Mouse (Mus musculus) embryonic facial prominence, embryonic 11.5 days (tissue): ENCODE results near the gene Rps2. TPM values are rescaled to one million over a fixed set of nuclear protein-coding genes. Genes with fewer than 3 reads are reported as not detected.
"Not testable (repeated sequence)": the region's sequence is repeated elsewhere in the genome, so short reads cannot be mapped to it uniquely, and the experiment has no call there.

Experiments used
- ATAC-seq: fragments of 200-750 bp; cut with Nextera tagmentation; replicated peaks from 2 replicates; pipeline ENCODE4 v1.8.0; 2017; ENCODE audit warnings: low read depth; ENCODE audit not compliant: insufficient number of reproducible peaks, low FRiP score, low TSS enrichment
- DNase-seq: peaks from one replicate; pipeline ENCODE4 v3.0.0-alpha.2; 2015; ENCODE audit warnings: low spot score
- H3K27ac ChIP-seq: fragments of 300-500 bp; sonication (generic); replicated peaks from 2 replicates; pipeline ENCODE4 v1.5.1; 2014; ENCODE audit warnings: mild to moderate bottlenecking, low read depth, low read length, control low read depth
- H3K27me3 ChIP-seq: fragments of 300-500 bp; sonication (generic); 2 replicates; pipeline ENCODE4 v1.6.1; 2014; ENCODE audit warnings: mild to moderate bottlenecking, low read length, moderate library complexity, mixed read lengths; ENCODE audit not compliant: control insufficient read depth, insufficient read depth
- H3K36me3 ChIP-seq: fragments of 300-500 bp; sonication (generic); replicated peaks from 2 replicates; pipeline ENCODE4 v1.6.1; 2014; ENCODE audit warnings: low read depth, mild to moderate bottlenecking, low read length, moderate library complexity, mixed read lengths; ENCODE audit not compliant: control insufficient read depth, insufficient read depth
- H3K4me1 ChIP-seq: fragments of 300-500 bp; sonication (generic); 2 replicates; pipeline ENCODE4 v1.6.1; 2014; ENCODE audit warnings: low read length, mixed read lengths; ENCODE audit not compliant: control insufficient read depth, insufficient read depth
- H3K4me2 ChIP-seq: fragments of 300-500 bp; sonication (generic); 2 replicates; pipeline ENCODE4 v1.6.1; 2014; ENCODE audit warnings: low read depth, mild to moderate bottlenecking, control low read depth, low read length, moderate library complexity
- H3K4me3 ChIP-seq: fragments of 300-500 bp; sonication (generic); 2 replicates; pipeline ENCODE4 v1.5.1; 2014; ENCODE audit warnings: low read depth, low read length, control low read depth
- H3K9ac ChIP-seq: fragments of 300-500 bp; sonication (generic); replicated peaks from 2 replicates; pipeline ENCODE4 v1.6.1; 2014; ENCODE audit warnings: mild to moderate bottlenecking, control low read depth, low read length
- H3K9me3 ChIP-seq: fragments of 300-500 bp; sonication (generic); replicated peaks from 2 replicates; pipeline ENCODE4 v1.6.1; 2016; ENCODE audit warnings: mild to moderate bottlenecking, low read length, inconsistent platforms, mixed read lengths; ENCODE audit not compliant: control insufficient read depth
- WGBS: fragments of 180-500 bp; shearing (Covaris S2); extraction: QIAGEN DNeasy Blood & Tissue Kit; methylation state at CpG from one replicate; pipeline ENCODE4 v1.1.7; 2014; 5-methylcytosine and 5-hydroxymethylcytosine counted together
- polyA plus RNA-seq: library from polyadenylated mRNA; unstranded; fragments of >200 nt; fragmentation: Nextera tagmentation; extraction: Ambion mirVana; gene quantifications from 2 replicates; pipeline ENCODE4 v1.2.1, GENCODE M21; 2014

Gene Rps2
- polyA plus RNA-seq, 1 experiment from 2014 or later = 1,371 TPM

- DNase-seq (peak; percentile 97), ATAC-seq (peak; percentile 71)
- Histone ChIP-seq H3K9ac (peak within 1 kb of the TSS; percentile 67), H3K9me3 (no peaks in the 10 kb centered on the region), H3K36me3 (peaks cover 4% of the 10 kb centered on the region), H3K4me2 (peak within 1 kb of the TSS; percentile 72), H3K27me3 (no peaks in the 10 kb centered on the region), H3K4me1 (no peaks in the 10 kb centered on the region), H3K27ac (no peak within 1 kb of the TSS), H3K4me3 (peak within 1 kb of the TSS; percentile 56)
- WGBS = 3% methylated on average over 32 of the region's 32 CpGs
Measured at GRCm38 (mm10) chr17:24706982-24707800, 10.7 kb upstream of the Rps2 start, which contains the start of gene Tbl3. TSS of gene Tbl3 (minus strand) at chr17:24707660.

GRCm38 (mm10) chr17:24707801-24708425 is 10.0 kb upstream of the Rps2 start:
- Histone ChIP-seq H3K27me3 (no peaks in the 10 kb centered on the region), H3K27ac (no peak overlapping the region), H3K4me3 (peak overlapping the region; percentile 56), H3K36me3 (peaks cover 4% of the 10 kb centered on the region), H3K9ac (peak overlapping the region; percentile 67), H3K4me1 (no peaks in the 10 kb centered on the region), H3K9me3 (no peaks in the 10 kb centered on the region), H3K4me2 (peak overlapping the region; percentile 72)
- ATAC-seq (no peak), DNase-seq (no peak)
- whole genome bisulfite sequencing = 5% methylated on average over 24 of the region's 24 CpGs

- Histone ChIP-seq H3K4me3 (no peak overlapping the region), H3K4me1 (no peaks in the 10 kb centered on the region), H3K27ac (no peak overlapping the region), H3K9ac (no peak overlapping the region), H3K4me2 (no peak overlapping the region), H3K9me3 (no peaks in the 10 kb centered on the region), H3K36me3 (peaks cover 4% of the 10 kb centered on the region), H3K27me3 (no peaks in the 10 kb centered on the region)
- ATAC-seq (no peak), DNase-seq (peak; percentile 57)
- 35% methylated on average over 2 of the region's 2 CpGs for WGBS
Measured at GRCm38 (mm10) chr17:24708646-24709045, 9.3 kb upstream of the Rps2 start.

- no peak for ATAC-seq
- Histone ChIP-seq H3K9me3 (no peaks in the 10 kb centered on the region), H3K9ac (no peak overlapping the region), H3K27ac (no peak overlapping the region), H3K4me2 (no peak overlapping the region), H3K4me3 (no peak overlapping the region), H3K4me1 (no peaks in the 10 kb centered on the region), H3K36me3 (no peaks in the 10 kb centered on the region), H3K27me3 (no peaks in the 10 kb centered on the region; the same call in 1 of the 2 replicates)
- 73% methylated on average over 6 of the region's 6 CpGs for WGBS
- DNase-seq = no peak
Measured at GRCm38 (mm10) chr17:24715556-24715955, 2.4 kb upstream of the Rps2 start.

GRCm38 (mm10) chr17:24716166-24716682 is 1.7 kb upstream of the Rps2 start:
- Histone ChIP-seq H3K27me3 (no peaks in the 10 kb centered on the region; the same call in 1 of the 2 replicates), H3K9me3 (no peaks in the 10 kb centered on the region), H3K9ac (no peak overlapping the region), H3K4me1 (no peaks in the 10 kb centered on the region), H3K4me2 (no peak overlapping the region), H3K36me3 (no peaks in the 10 kb centered on the region; the same call in 1 of the 2 replicates), H3K4me3 (no peak overlapping the region), H3K27ac (no peak overlapping the region)
- no peak for DNase-seq
- ATAC-seq = no peak
- 94% methylated on average over 15 of the region's 15 CpGs for WGBS

- Histone ChIP-seq H3K4me3 (peak overlapping the region; percentile 75), H3K9ac (peak overlapping the region; percentile 86), H3K4me2 (peak overlapping the region; percentile 36)
- H3K4me1 ChIP-seq, DNase-seq, H3K9me3 ChIP-seq, H3K27ac ChIP-seq, ATAC-seq, H3K27me3 ChIP-seq, H3K36me3 ChIP-seq: not testable (repeated sequence)
- WGBS = 61% methylated on average over 5 of the region's 5 CpGs
Measured at GRCm38 (mm10) chr17:24718938-24719337, 1.0 kb downstream of the Rps2 start.

- ATAC-seq (peak; percentile 95), DNase-seq (peak; percentile 99)
- H3K9ac ChIP-seq = peak overlapping the region; percentile 86
- peak overlapping the region; percentile 75 for H3K4me3 ChIP-seq
- peaks cover 8% of the 10 kb centered on the region for H3K36me3 ChIP-seq
- under 1% methylated on average over 61 of the region's 61 CpGs for WGBS
- H3K4me1 ChIP-seq = no peaks in the 10 kb centered on the region; the same call in 1 of the 2 replicates
- no peaks in the 10 kb centered on the region for H3K9me3 ChIP-seq
- no peaks in the 10 kb centered on the region; the same call in 1 of the 2 replicates for H3K27me3 ChIP-seq
- H3K4me2 ChIP-seq = peak overlapping the region; percentile 85
- peak overlapping the region; percentile 62; the same call in 1 of the 2 replicates for H3K27ac ChIP-seq
Measured at GRCm38 (mm10) chr17:24719494-24720222, 1.7 kb downstream of the Rps2 start.
